Mouse (Mus musculus) Patski (cell line): ENCODE data around the gene Rpp38. TPM values are rescaled to one million over a fixed set of nuclear protein-coding genes. Genes with fewer than 3 reads are reported as not detected.
A peak's percentile ranks its signal among the peaks of the same experiment; 100 is the strongest.

ENCODE experiments used
- ATAC-seq: fragments of 100-300 bp; one replicate; pipeline ENCODE4 v1.8.0; 2021
- CTCF ChIA-PET: fragments of 350-600 bp; sonication (Branson Sonifier 250); formaldehyde crosslinking; loops from one replicate; lab custom pipeline; 2022; ENCODE audit warnings: inconsistent platforms; lab: Charles Lee
- POLR2A ChIA-PET: fragments of 350-600 bp; sonication (Branson Sonifier 250); formaldehyde crosslinking; loops from one replicate; lab custom pipeline; 2022; ENCODE audit warnings: antibody characterized with exemption, inconsistent platforms; lab: Charles Lee
- DNase-seq: peaks from one replicate; pipeline ENCODE4 v3.0.0-alpha.2; 2011; ENCODE audit warnings: low read depth, low spot score
- H3K27me3 ChIP-seq: fragments of 371-371 bp; one replicate; pipeline ENCODE4 v1.5.1; 2021
- CTCF ChIP-seq: fragments of 100-300 bp; IDR thresholded peaks from one replicate; pipeline ENCODE4 v1.5.1; 2021
- in situ Hi-C: fragments of 300-500 bp; cut with MboI; formaldehyde crosslinking; loops from 3 replicates; pipeline ENCODE4 v1.11.1; 2018; ENCODE audit warnings: low pct_unique_long_range_greater_than_20kb, mixed read lengths
- polyA plus RNA-seq: library from polyadenylated mRNA; unstranded; gene quantifications from one replicate; pipeline ENCODE4 v1.2.3, GENCODE M21; 2021

Gene Rpp38
- 21.9 TPM for polyA plus RNA-seq

GRCm38 (mm10) chr2:3332484-3333242 lies at the start of gene Rpp38:
Rpp38 (minus strand) TSS chr2:3332643.
- ChIA-PET POLR2A (interaction anchor here (0.6 kb wide), 1 partner anchor 53 kb away, joined by 3 read pairs; no protein-coding TSS in a partner anchor), CTCF (interaction anchor here (1.5 kb wide), 1 partner anchor 10 kb away, joined by 3 read pairs; no protein-coding TSS in a partner anchor)
- ATAC-seq (peak; percentile 87), DNase-seq (peak; percentile 85)
- TF ChIP-seq CTCF = no peak
- in situ Hi-C loops = no loop called here
- no peaks in the 10 kb centered on the region for H3K27me3 ChIP-seq

GRCm38 (mm10) chr2:3365127-3365526 lies 32.7 kb upstream of the Rpp38 start:
- DNase-seq (no peak), ATAC-seq (no peak)
- in situ Hi-C loops = no loop called here
- no peak for TF ChIP-seq CTCF
- ChIA-PET POLR2A (no interaction called here), CTCF (no interaction called here)
- H3K27me3 ChIP-seq = peaks cover 67% of the 10 kb centered on the region

GRCm38 (mm10) chr2:3361067-3361466 lies 28.6 kb upstream of the Rpp38 start:
- ChIA-PET CTCF (interaction anchor here (0.9 kb wide), 1 partner anchor 12 kb away, joined by 3 read pairs; no protein-coding TSS in a partner anchor), POLR2A (no interaction called here)
- DNase-seq = no peak
- no peak for TF ChIP-seq CTCF
- in situ Hi-C loops = no loop called here
- no peak for ATAC-seq
- H3K27me3 ChIP-seq = peaks cover 46% of the 10 kb centered on the region

DNA sequence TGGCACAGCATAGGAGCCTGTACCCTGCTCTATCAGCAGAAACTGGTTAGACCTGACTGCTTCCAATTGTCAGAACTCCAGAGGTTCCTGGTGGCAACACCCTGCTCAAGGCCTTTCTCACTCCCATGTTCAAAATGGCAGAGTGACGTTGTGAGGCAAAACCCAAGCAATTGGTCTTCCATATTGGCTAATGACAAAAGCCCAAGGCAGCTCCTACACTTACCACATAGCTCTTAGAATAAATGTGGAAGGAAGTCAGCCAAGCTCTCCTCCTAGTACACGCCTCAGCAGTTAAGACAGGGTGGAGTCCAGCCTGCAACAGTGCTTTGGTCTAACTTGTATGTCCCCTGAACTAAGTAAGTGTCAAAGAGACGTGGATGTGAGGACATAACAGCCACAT lies 25.4 kb upstream of the Rpp38 start:
- ChIA-PET POLR2A (no interaction called here), CTCF (interaction anchor here (1.1 kb wide), 1 partner anchor 8 kb away, joined by 3 read pairs; no protein-coding TSS in a partner anchor)
- peaks cover 36% of the 10 kb centered on the region for H3K27me3 ChIP-seq
- in situ Hi-C loops = no loop called here
- DNase-seq (no peak), ATAC-seq (no peak)
- TF ChIP-seq CTCF = no peak

- ChIA-PET POLR2A (no interaction called here), CTCF (no interaction called here)
- H3K27me3 ChIP-seq = peaks cover 41% of the 10 kb centered on the region
- no peak for TF ChIP-seq CTCF
- ATAC-seq = no peak
- in situ Hi-C loops = no loop called here
- no peak for DNase-seq
These were observed 23.9 kb upstream of the Rpp38 start for GRCm38 (mm10) chr2:3356311-3356710.

- POLR2A ChIA-PET = no interaction called here
- in situ Hi-C loops = no loop called here
These were observed 23.4 kb upstream of the Rpp38 start for GRCm38 (mm10) chr2:3355793-3356192.

DNA sequence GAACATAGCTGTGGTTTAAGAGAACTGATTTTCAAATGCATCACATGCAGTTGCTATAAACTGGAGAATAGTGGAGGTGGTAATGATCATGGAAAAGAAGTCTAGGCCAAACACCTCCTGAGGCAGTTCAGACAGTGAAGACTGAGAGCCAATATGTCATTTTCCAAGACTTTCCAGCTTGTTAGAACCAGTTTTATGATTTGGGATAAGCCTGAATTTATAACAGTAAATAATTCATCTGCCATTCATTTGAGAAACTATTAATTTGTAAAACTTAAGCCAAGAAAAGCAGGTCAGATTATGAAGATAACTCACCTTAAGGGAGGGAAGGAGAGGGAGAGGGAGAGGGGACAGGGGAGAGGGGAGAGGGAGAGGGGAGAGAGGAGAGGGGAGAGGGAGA lies 20.7 kb upstream of the Rpp38 start:
- ChIA-PET CTCF (no interaction called here), POLR2A (no interaction called here)
- peaks cover 50% of the 10 kb centered on the region for H3K27me3 ChIP-seq
- ATAC-seq (no peak), DNase-seq (no peak)
- no peak for TF ChIP-seq CTCF
- in situ Hi-C loops = no loop called here

More at GRCm38 (mm10) chr2:3355793-3356192, 23.4 kb upstream of the Rpp38 start:
- TF ChIP-seq CTCF = no peak
- peaks cover 44% of the 10 kb centered on the region for H3K27me3 ChIP-seq
- CTCF ChIA-PET = no interaction called here
- DNase-seq (no peak), ATAC-seq (no peak)

GRCm38 (mm10) chr2:3348919-3349318 lies 16.5 kb upstream of the Rpp38 start:
- peak; percentile 73 for TF ChIP-seq CTCF
- in situ Hi-C loops = loop anchor here (5.0 to 10.0 kb wide), 2 partner anchors 63 to 446 kb away; no protein-coding TSS in a partner anchor
- CTCF ChIA-PET = interaction anchor here (0.9 to 1.8 kb wide), 4 partner anchors 10 to 434 kb away, joined by 3 to 12 read pairs (median 3); no protein-coding TSS in a partner anchor
- H3K27me3 ChIP-seq = peaks cover 64% of the 10 kb centered on the region
- DNase-seq (no peak), ATAC-seq (peak; percentile 31)
- POLR2A ChIA-PET = no interaction called here

DNA sequence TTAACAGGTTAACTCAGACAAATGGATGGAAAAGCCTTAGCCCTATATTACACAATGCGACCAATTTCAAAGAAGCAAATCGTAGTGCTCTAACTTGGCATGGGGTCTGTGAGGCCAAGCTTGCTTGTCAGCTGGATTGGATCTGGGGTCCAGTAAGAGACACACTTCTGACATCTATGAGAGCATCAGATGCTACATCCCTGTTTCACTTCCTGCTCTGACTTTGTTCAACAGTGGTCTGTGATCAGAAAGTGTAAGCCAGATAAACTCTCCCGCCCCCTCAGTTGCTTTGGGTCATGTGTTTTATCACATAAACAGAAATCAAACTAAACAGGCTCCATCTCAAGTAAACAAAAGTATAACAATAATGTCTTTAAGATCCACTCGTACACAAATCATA lies 16.0 kb upstream of the Rpp38 start:
- no peak for DNase-seq
- ATAC-seq = no peak
- in situ Hi-C loops = loop anchor here (5.0 to 10.0 kb wide), 2 partner anchors 64 to 446 kb away; no protein-coding TSS in a partner anchor
- ChIA-PET POLR2A (no interaction called here), CTCF (interaction anchor here (0.9 to 1.8 kb wide), 4 partner anchors 40 to 434 kb away, joined by 3 to 12 read pairs (median 4); no protein-coding TSS in a partner anchor)
- H3K27me3 ChIP-seq = peaks cover 64% of the 10 kb centered on the region
- TF ChIP-seq CTCF = no peak

DNA sequence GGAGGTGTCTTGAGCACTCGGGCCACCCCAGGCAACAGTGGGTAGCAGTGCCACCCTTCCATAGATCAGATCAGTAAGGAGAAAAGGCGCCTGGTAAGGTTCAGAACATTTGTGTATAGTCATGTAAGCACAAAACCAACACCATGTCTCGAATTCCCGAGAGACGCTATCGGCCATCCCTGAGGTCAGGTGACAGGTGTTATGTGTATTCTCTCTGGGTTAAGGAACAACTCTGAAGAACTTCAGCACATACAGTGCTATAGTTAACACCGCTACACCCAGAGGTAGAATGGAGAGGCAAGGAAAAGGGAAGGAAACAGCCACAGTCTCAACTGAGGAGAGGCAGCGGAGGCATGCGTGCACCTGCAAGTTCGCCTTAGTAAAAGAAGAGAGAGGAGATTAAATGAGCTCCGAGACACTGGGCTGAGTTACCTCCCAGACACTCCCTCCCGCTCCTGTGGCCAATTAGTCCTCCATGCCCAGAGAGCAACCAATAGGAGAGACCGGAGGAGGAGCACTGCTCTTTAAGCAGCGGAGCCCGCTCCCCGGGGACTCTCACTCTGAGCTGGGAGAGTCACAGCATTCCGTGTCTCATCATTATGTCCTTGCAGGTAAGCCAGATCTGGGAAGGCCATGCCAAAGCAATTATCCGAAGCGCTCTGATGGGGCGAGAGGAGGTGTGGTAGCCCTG lies 3.3 kb upstream of the Rpp38 start, which contains the start of gene Acbd7:
Acbd7 (plus strand) TSS at position 558 of the 691 bp plus-strand sequence.
- no peak for TF ChIP-seq CTCF
- no peaks in the 10 kb centered on the region for H3K27me3 ChIP-seq
- ATAC-seq (peak; percentile 78), DNase-seq (no peak)
- ChIA-PET POLR2A (no interaction called here), CTCF (interaction anchor here (0.8 kb wide), 1 partner anchor 49 kb away, joined by 4 read pairs; no protein-coding TSS in a partner anchor)
- in situ Hi-C loops = no loop called here
